Mouse (Mus musculus) neural tube, embryonic 15.5 days (tissue): Measurements from ENCODE around the gene Btk. TPM values are rescaled to one million over a fixed set of nuclear protein-coding genes. Genes with fewer than 3 reads are reported as not detected.

ENCODE experiments used
- ATAC-seq: fragments of 200-750 bp; cut with Nextera tagmentation; 2 replicates; pipeline ENCODE4 v1.8.0; 2017; ENCODE audit warnings: mild to moderate bottlenecking, moderate TSS enrichment, moderate library complexity; ENCODE audit not compliant: low FRiP score
- H3K27ac ChIP-seq: fragments of 300-500 bp; sonication (generic); replicated peaks from 2 replicates; pipeline ENCODE4 v1.5.1; 2015; ENCODE audit warnings: mild to moderate bottlenecking, inconsistent platforms
- H3K27me3 ChIP-seq: fragments of 300-500 bp; sonication (generic); replicated peaks from 2 replicates; pipeline ENCODE4 v1.6.1; 2015; ENCODE audit warnings: inconsistent platforms
- H3K36me3 ChIP-seq: fragments of 300-500 bp; sonication (generic); 2 replicates; pipeline ENCODE4 v1.6.1; 2015; ENCODE audit warnings: inconsistent platforms
- H3K4me1 ChIP-seq: fragments of 300-500 bp; sonication (generic); 2 replicates; pipeline ENCODE4 v1.6.1; 2015; ENCODE audit warnings: inconsistent platforms
- H3K4me2 ChIP-seq: fragments of 300-500 bp; sonication (generic); 2 replicates; pipeline ENCODE4 v1.6.1; 2015; ENCODE audit warnings: inconsistent platforms, mild to moderate bottlenecking, moderate library complexity
- H3K4me3 ChIP-seq: fragments of 300-500 bp; sonication (generic); replicated peaks from 2 replicates; pipeline ENCODE4 v1.5.1; 2015; ENCODE audit warnings: mild to moderate bottlenecking, inconsistent platforms
- H3K9ac ChIP-seq: fragments of 300-500 bp; sonication (generic); replicated peaks from 2 replicates; pipeline ENCODE4 v1.6.1; 2015; ENCODE audit warnings: mild to moderate bottlenecking, inconsistent platforms
- H3K9me3 ChIP-seq: fragments of 300-500 bp; sonication (generic); replicated peaks from 2 replicates; pipeline ENCODE4 v1.6.1; 2016; ENCODE audit warnings: inconsistent platforms
- WGBS: fragments of 180-500 bp; shearing (Covaris S2); methylation state at CpG from one replicate; pipeline ENCODE4 v1.1.7; 2015; ENCODE audit warnings: mixed read lengths; 5-methylcytosine and 5-hydroxymethylcytosine counted together
- polyA plus RNA-seq: library from polyadenylated mRNA; unstranded; fragments of >200 nt; fragmentation: Nextera tagmentation; extraction: Ambion mirVana; gene quantifications from 2 replicates; pipeline ENCODE4 v1.2.1, GENCODE M21; 2015

Gene Btk
- 0.75 and 2.6 TPM in 2 replicates for polyA plus RNA-seq

GRCm38 (mm10) chrX:134582888-134583669 lies at the start of gene Btk:
Btk (minus strand) TSS chrX:134583570.
- Histone ChIP-seq H3K4me2 (no peak within 1 kb of the TSS), H3K27ac (no peak within 1 kb of the TSS), H3K9me3 (no peaks in the 10 kb centered on the region), H3K4me1 (peaks cover 16% of the 10 kb centered on the region), H3K4me3 (no peak within 1 kb of the TSS), H3K36me3 (no peaks in the 10 kb centered on the region), H3K9ac (no peak within 1 kb of the TSS), H3K27me3 (no peaks in the 10 kb centered on the region)
- 86% methylated on average over 11 of the region's 11 CpGs for WGBS
- ATAC-seq, result no peak

- H3K4me1 ChIP-seq, result no peaks in the 10 kb centered on the region
Observed at GRCm38 (mm10) chrX:134632710-134633109, 49.3 kb upstream of the Btk start.

GRCm38 (mm10) chrX:134628200-134628599 lies 44.8 kb upstream of the Btk start:
- no peak overlapping the region for H3K27ac ChIP-seq
- H3K27me3 ChIP-seq, result no peaks in the 10 kb centered on the region
- ATAC-seq, result no peak
- no peaks in the 10 kb centered on the region for H3K4me1 ChIP-seq
- H3K9me3 ChIP-seq, result no peaks in the 10 kb centered on the region
- no peak overlapping the region for H3K4me3 ChIP-seq
- no peak overlapping the region for H3K9ac ChIP-seq
- WGBS, result 78% methylated on average over 2 of the region's 2 CpGs
- H3K4me2 ChIP-seq, result no peak overlapping the region
- no peaks in the 10 kb centered on the region for H3K36me3 ChIP-seq

More at GRCm38 (mm10) chrX:134632710-134633109, 49.3 kb upstream of the Btk start:
- no peaks in the 10 kb centered on the region for H3K27me3 ChIP-seq
- H3K36me3 ChIP-seq, result no peaks in the 10 kb centered on the region
- no peak overlapping the region for H3K27ac ChIP-seq
- no peak overlapping the region for H3K4me3 ChIP-seq
- 96% methylated on average over 5 of the region's 5 CpGs for WGBS
- H3K9me3 ChIP-seq, result no peaks in the 10 kb centered on the region
- H3K4me2 ChIP-seq, result no peak overlapping the region
- ATAC-seq, result no peak
- H3K9ac ChIP-seq, result no peak overlapping the region

- no peak overlapping the region for H3K4me3 ChIP-seq
- H3K27me3 ChIP-seq, result no peaks in the 10 kb centered on the region
- no peak overlapping the region for H3K9ac ChIP-seq
- no peak for ATAC-seq
- peaks cover 4% of the 10 kb centered on the region for H3K4me1 ChIP-seq
- WGBS, result 85% methylated on average over 4 of the region's 4 CpGs
- H3K27ac ChIP-seq, result no peak overlapping the region
- H3K9me3 ChIP-seq, result no peaks in the 10 kb centered on the region
- no peak overlapping the region for H3K4me2 ChIP-seq
- H3K36me3 ChIP-seq, result no peaks in the 10 kb centered on the region
Observed at GRCm38 (mm10) chrX:134623350-134623749, 40.0 kb upstream of the Btk start.

GRCm38 (mm10) chrX:134621685-134622084 lies 38.3 kb upstream of the Btk start:
- Histone ChIP-seq H3K4me2 (no peak overlapping the region), H3K36me3 (no peaks in the 10 kb centered on the region), H3K27me3 (no peaks in the 10 kb centered on the region), H3K4me3 (no peak overlapping the region), H3K4me1 (peaks cover 4% of the 10 kb centered on the region), H3K9me3 (no peaks in the 10 kb centered on the region), H3K9ac (no peak overlapping the region), H3K27ac (no peak overlapping the region)
- WGBS, result 83% methylated on average over 3 of the region's 3 CpGs
- no peak for ATAC-seq

GRCm38 (mm10) chrX:134620254-134620865 lies 37.0 kb upstream of the Btk start:
- peak; percentile 84 for ATAC-seq
- no peaks in the 10 kb centered on the region for H3K36me3 ChIP-seq
- WGBS, result 32% methylated on average over 8 of the region's 8 CpGs
- peak overlapping the region; percentile 75 for H3K27ac ChIP-seq
- H3K9ac ChIP-seq, result no peak overlapping the region
- H3K4me3 ChIP-seq, result no peak overlapping the region
- no peak overlapping the region for H3K4me2 ChIP-seq
- H3K27me3 ChIP-seq, result no peaks in the 10 kb centered on the region
- no peaks in the 10 kb centered on the region for H3K9me3 ChIP-seq
- H3K4me1 ChIP-seq, result peaks cover 4% of the 10 kb centered on the region

GRCm38 (mm10) chrX:134619695-134620094 lies 36.3 kb upstream of the Btk start:
- WGBS, result 41% methylated on average over 9 of the region's 9 CpGs
- Histone ChIP-seq H3K9ac (no peak overlapping the region), H3K4me2 (no peak overlapping the region), H3K4me3 (no peak overlapping the region), H3K36me3 (no peaks in the 10 kb centered on the region), H3K27me3 (no peaks in the 10 kb centered on the region), H3K9me3 (no peaks in the 10 kb centered on the region), H3K4me1 (peaks cover 4% of the 10 kb centered on the region), H3K27ac (peak overlapping the region; percentile 75)
- ATAC-seq, result peak; percentile 37; the same call in 1 of the 2 replicates

- no peak overlapping the region for H3K4me2 ChIP-seq
- no peaks in the 10 kb centered on the region for H3K27me3 ChIP-seq
- H3K4me3 ChIP-seq, result no peak overlapping the region
- ATAC-seq, result no peak
- no peaks in the 10 kb centered on the region for H3K36me3 ChIP-seq
- no peaks in the 10 kb centered on the region for H3K4me1 ChIP-seq
- H3K27ac ChIP-seq, result no peak overlapping the region
- H3K9ac ChIP-seq, result no peak overlapping the region
- 65% methylated on average over 2 of the region's 2 CpGs for WGBS
- no peaks in the 10 kb centered on the region for H3K9me3 ChIP-seq
Observed at GRCm38 (mm10) chrX:134614306-134614705, 30.9 kb upstream of the Btk start.

- peak; percentile 83 for ATAC-seq
- Histone ChIP-seq H3K4me1 (no peaks in the 10 kb centered on the region), H3K4me3 (peak overlapping the region; percentile 30), H3K36me3 (no peaks in the 10 kb centered on the region), H3K9ac (peak overlapping the region; percentile 42), H3K27me3 (no peaks in the 10 kb centered on the region), H3K27ac (peak overlapping the region; percentile 75), H3K4me2 (peak overlapping the region; percentile 57), H3K9me3 (no peaks in the 10 kb centered on the region)
- 16% methylated on average over 11 of the region's 15 CpGs for WGBS
Observed at GRCm38 (mm10) chrX:134612285-134612959, 29.1 kb upstream of the Btk start.

GRCm38 (mm10) chrX:134610984-134611383 lies 27.6 kb upstream of the Btk start:
- H3K4me1 ChIP-seq, result no peaks in the 10 kb centered on the region
- 79% methylated on average over 4 of the region's 4 CpGs for WGBS
- ATAC-seq, result no peak

GRCm38 (mm10) chrX:134609472-134609871 lies 26.1 kb upstream of the Btk start:
- no peak for ATAC-seq
- no peak overlapping the region for H3K27ac ChIP-seq
- H3K4me1 ChIP-seq, result no peaks in the 10 kb centered on the region
- no peaks in the 10 kb centered on the region for H3K27me3 ChIP-seq
- 42% methylated on average over 4 of the region's 4 CpGs for WGBS
- H3K4me2 ChIP-seq, result no peak overlapping the region
- H3K9me3 ChIP-seq, result no peaks in the 10 kb centered on the region
- no peaks in the 10 kb centered on the region for H3K36me3 ChIP-seq
- no peak overlapping the region for H3K4me3 ChIP-seq
- no peak overlapping the region for H3K9ac ChIP-seq

More at GRCm38 (mm10) chrX:134610984-134611383, 27.6 kb upstream of the Btk start:
- H3K36me3 ChIP-seq, result no peaks in the 10 kb centered on the region
- H3K9ac ChIP-seq, result no peak overlapping the region
- no peaks in the 10 kb centered on the region for H3K27me3 ChIP-seq
- no peaks in the 10 kb centered on the region for H3K9me3 ChIP-seq
- H3K4me3 ChIP-seq, result no peak overlapping the region
- H3K27ac ChIP-seq, result no peak overlapping the region
- no peak overlapping the region for H3K4me2 ChIP-seq
